Mouse (Mus musculus) lung, embryonic 15.5 days (tissue): ENCODE data around the gene Smoc1. TPM values are rescaled to one million over a fixed set of nuclear protein-coding genes. Genes with fewer than 3 reads are reported as not detected.
A peak's percentile ranks its signal among the peaks of the same experiment; 100 is the strongest.

Source experiments
- ATAC-seq: fragments of 200-750 bp; cut with Nextera tagmentation; 2 replicates; pipeline ENCODE4 v1.8.0; 2017; ENCODE audit warnings: moderate number of reproducible peaks, borderline replicate concordance; ENCODE audit not compliant: low FRiP score, low TSS enrichment; ENCODE audit errors: extremely low read depth
- H3K27ac ChIP-seq: fragments of 300-500 bp; sonication (generic); 2 replicates; pipeline ENCODE4 v1.5.1; 2015; ENCODE audit warnings: moderate library complexity, mild to moderate bottlenecking, inconsistent platforms
- H3K27me3 ChIP-seq: fragments of 300-500 bp; sonication (generic); 2 replicates; pipeline ENCODE4 v1.6.1; 2015; ENCODE audit warnings: inconsistent platforms
- H3K36me3 ChIP-seq: fragments of 300-500 bp; sonication (generic); 2 replicates; pipeline ENCODE4 v1.6.1; 2015; ENCODE audit warnings: inconsistent platforms
- H3K4me1 ChIP-seq: fragments of 300-500 bp; sonication (generic); 2 replicates; pipeline ENCODE4 v1.6.1; 2015; ENCODE audit warnings: inconsistent platforms
- H3K4me2 ChIP-seq: fragments of 300-500 bp; sonication (generic); 2 replicates; pipeline ENCODE4 v1.6.1; 2015; ENCODE audit warnings: inconsistent platforms, mild to moderate bottlenecking, moderate library complexity
- H3K4me3 ChIP-seq: fragments of 300-500 bp; sonication (generic); 2 replicates; pipeline ENCODE4 v1.5.1; 2015; ENCODE audit warnings: mild to moderate bottlenecking, inconsistent platforms
- H3K9ac ChIP-seq: fragments of 300-500 bp; sonication (generic); 2 replicates; pipeline ENCODE4 v1.6.1; 2015; ENCODE audit warnings: inconsistent platforms
- H3K9me3 ChIP-seq: fragments of 300-500 bp; sonication (generic); 2 replicates; pipeline ENCODE4 v1.6.1; 2016; ENCODE audit warnings: inconsistent platforms
- WGBS: fragments of 180-500 bp; shearing (Covaris S2); methylation state at CpG from one replicate; pipeline ENCODE4 v1.1.7; 2015; 5-methylcytosine and 5-hydroxymethylcytosine counted together
- polyA plus RNA-seq: library from polyadenylated mRNA; unstranded; fragments of >200 nt; fragmentation: Nextera tagmentation; extraction: Ambion mirVana; gene quantifications from 2 replicates; pipeline ENCODE4 v1.2.1, GENCODE M21; 2015

Gene Smoc1
- polyA plus RNA-seq, 1 experiment from 2014 or later, result 1.3 TPM

DNA sequence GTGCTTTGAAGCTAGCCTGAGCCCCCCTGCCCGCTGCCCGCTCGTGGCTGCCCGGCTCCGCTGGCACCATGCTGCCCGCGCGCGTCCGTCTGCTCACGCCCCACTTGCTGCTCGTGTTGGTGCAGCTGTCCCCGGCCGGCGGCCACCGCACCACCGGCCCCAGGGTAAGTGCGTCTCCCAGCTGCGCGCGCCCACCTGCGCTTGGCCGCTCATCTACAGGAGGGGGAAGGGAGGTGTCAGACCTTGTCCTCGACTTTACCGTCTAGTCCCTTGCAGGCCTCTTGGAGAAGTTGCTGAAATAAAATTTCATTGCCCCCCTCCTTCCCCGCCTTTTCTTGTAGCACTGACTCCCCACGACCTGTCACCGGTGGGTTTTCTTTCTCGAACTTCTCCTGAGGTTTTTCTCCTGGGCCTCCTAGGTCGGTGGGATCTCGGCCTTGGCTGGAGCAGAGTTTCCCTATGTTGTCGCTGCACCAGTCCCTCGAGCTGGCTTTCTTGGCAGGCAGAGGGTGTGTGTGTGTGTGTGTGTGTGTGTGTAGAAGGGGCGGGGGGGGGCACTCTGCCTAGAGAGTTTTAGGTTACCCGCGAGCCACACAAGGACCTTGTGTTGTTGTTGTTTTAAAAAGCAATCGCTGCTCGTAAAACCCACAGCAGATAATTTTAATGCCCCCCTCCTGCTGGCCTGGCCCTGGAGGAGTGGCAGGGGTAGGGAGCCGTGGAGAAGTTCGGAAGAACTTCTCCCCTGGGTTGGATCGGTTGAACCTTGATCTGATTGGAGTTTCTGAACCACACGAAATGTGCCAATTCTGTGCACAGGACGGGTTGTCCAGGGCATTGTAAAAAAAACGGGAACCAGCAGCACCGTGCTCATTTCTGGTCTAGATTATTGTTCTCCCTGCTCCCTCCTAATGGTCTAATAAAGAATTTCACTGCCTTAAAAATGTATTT is 661 bp downstream of the Smoc1 start:
- Histone ChIP-seq H3K36me3 (no peaks in the 10 kb centered on the region), H3K27ac (no peak overlapping the region), H3K4me1 (peaks cover 8% of the 10 kb centered on the region), H3K4me2 (peak overlapping the region; percentile 92), H3K27me3 (peaks cover 61% of the 10 kb centered on the region), H3K4me3 (peak overlapping the region; percentile 45), H3K9ac (peak overlapping the region; percentile 27; the same call in 1 of the 2 replicates), H3K9me3 (no peaks in the 10 kb centered on the region)
- 4% methylated on average over 41 of the region's 45 CpGs for WGBS
- ATAC-seq, result peak; percentile 46; the same call in 1 of the 2 replicates

DNA sequence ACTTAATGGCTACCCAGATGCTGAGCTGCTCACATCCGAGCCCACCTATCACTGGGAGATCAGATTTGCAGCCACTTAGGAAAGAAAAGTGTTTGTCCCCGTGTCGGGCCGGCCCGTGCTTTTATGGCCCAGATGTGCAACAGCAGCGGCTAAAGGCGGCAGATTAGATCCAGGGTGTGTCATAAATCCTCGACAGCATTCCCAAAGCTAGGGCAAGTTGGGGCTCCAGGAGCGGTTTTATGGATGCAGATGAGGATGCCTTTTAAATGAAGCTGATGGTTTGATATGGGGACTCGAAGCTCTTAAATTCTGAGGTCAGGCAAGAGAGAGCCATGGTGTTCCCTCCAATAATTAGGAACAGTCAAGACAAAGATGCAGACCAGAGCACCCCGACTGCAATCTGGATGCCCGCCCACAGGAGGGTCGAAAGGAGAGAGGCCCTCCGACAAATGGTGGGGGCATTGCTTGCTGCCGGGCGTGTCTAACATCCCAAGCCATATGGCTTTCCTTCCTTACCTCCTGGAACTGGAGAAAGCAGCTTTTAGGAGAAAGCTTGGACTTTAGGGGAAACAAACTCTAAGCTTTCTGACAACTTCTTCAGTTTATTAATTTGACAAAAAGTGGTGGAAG is 1.8 kb downstream of the Smoc1 start:
- peaks cover 8% of the 10 kb centered on the region for H3K4me1 ChIP-seq
- no peaks in the 10 kb centered on the region for H3K9me3 ChIP-seq
- 26% methylated on average over 16 of the region's 16 CpGs for WGBS
- H3K4me2 ChIP-seq, result no peak overlapping the region
- ATAC-seq, result no peak
- no peaks in the 10 kb centered on the region for H3K36me3 ChIP-seq
- H3K9ac ChIP-seq, result no peak overlapping the region
- no peak overlapping the region for H3K4me3 ChIP-seq
- peaks cover 61% of the 10 kb centered on the region for H3K27me3 ChIP-seq
- H3K27ac ChIP-seq, result no peak overlapping the region

DNA sequence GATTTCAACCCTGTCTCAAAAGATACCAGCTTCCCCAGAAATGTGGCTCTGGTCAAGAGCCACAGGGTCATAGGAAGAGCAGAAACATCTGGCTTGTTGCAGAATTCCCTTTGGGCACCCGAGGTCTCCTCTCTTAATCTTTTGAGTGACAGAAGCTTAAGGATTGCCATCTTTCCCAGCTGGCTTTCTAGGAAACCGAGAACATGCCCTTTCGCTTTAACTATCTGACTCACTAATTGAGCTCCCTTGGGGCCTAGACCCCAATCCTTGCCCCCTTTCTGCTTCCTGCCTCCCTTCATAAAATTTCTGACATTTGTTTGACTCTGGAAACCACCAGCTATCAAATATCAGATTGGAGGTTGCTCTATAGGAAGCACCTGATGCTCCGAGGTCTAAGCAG is 3.1 kb downstream of the Smoc1 start:
- Histone ChIP-seq H3K9me3 (no peaks in the 10 kb centered on the region), H3K36me3 (no peaks in the 10 kb centered on the region), H3K27me3 (peaks cover 55% of the 10 kb centered on the region), H3K4me1 (peaks cover 8% of the 10 kb centered on the region), H3K4me2 (no peak overlapping the region), H3K9ac (no peak overlapping the region), H3K27ac (no peak overlapping the region), H3K4me3 (no peak overlapping the region)
- 49% methylated on average over 4 of the region's 4 CpGs for WGBS
- ATAC-seq, result no peak

DNA sequence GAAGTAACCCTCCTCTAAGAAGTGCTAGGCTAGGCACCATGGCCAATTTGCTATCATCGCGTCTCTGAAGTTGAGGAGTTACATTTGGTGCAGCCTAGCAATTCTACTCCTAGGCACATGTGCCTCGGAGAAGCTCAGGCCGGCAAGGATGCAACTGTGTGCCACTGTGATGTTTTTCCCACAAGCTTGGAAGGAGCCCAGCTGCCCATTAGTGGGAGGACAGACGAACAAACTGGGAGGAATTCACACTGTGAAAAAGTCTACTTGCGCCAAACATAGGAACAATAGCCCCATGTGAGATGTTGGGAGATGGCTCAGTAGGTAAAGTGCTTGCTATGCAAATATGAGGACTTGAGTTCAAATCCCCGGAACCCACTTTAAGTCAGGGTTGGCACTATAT is 5.0 kb downstream of the Smoc1 start:
- H3K9me3 ChIP-seq, result no peaks in the 10 kb centered on the region
- H3K9ac ChIP-seq, result no peak overlapping the region
- peaks cover 36% of the 10 kb centered on the region for H3K27me3 ChIP-seq
- 70% methylated on average over 7 of the region's 7 CpGs for WGBS
- no peaks in the 10 kb centered on the region for H3K36me3 ChIP-seq
- peaks cover 7% of the 10 kb centered on the region for H3K4me1 ChIP-seq
- no peak for ATAC-seq
- no peak overlapping the region for H3K4me2 ChIP-seq
- no peak overlapping the region for H3K27ac ChIP-seq
- H3K4me3 ChIP-seq, result no peak overlapping the region

DNA sequence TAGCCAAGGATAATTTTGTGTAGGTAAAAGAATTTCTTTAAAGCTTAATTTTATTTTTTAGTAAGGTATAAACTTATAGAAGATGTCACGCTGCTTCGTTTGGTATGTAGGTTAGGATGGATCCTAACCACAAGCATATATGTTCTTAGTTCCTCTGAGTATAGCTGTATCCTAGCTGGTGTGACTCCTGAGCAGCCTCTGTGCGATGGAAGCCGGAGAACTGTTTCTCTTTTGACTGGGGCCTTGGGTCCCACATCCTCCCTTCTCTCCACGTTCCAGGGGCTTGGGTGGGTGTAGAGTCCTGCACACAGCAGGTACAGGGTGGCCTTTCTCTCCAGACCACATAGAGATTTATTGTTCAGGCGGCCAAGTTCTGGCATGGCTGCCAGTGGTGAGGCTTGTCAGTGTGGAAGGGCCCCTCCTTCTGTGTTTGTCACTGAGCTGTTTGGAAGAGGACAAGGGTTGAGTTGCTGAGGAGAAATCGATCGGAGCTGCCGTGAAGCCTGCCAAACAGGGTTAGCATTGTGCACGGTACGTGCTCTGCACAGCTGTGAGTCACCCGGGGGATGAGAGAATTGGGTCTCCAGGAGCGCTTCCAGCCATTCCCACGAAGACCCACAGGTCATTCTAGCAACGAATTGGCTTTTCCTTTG is 6.9 kb downstream of the Smoc1 start:
- Histone ChIP-seq H3K9ac (no peak overlapping the region), H3K27me3 (peaks cover 17% of the 10 kb centered on the region), H3K9me3 (no peaks in the 10 kb centered on the region), H3K27ac (no peak overlapping the region), H3K36me3 (no peaks in the 10 kb centered on the region), H3K4me3 (no peak overlapping the region), H3K4me2 (no peak overlapping the region), H3K4me1 (no peaks in the 10 kb centered on the region)
- 75% methylated on average over 15 of the region's 15 CpGs for WGBS
- no peak for ATAC-seq

DNA sequence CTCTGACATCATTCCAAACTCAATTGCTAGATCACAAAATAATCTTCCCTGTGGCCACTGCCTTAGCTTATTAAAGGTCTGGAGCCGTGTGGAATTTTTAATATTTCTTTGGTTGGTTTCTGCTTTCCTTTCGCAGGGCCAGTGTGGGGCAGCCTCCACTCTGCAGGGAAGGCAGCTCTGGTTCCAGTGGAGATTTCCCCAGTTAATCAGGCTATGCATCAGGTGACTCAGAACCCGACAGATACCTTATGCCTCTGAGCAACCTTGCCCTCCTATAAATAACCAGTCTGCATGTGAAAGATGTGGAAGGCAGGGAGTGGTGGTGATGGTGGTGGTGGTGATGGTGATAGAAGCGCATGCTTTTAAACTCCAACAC is 7.4 kb downstream of the Smoc1 start:
- Histone ChIP-seq H3K4me3 (no peak overlapping the region), H3K27me3 (peaks cover 14% of the 10 kb centered on the region), H3K9me3 (no peaks in the 10 kb centered on the region), H3K9ac (no peak overlapping the region), H3K36me3 (no peaks in the 10 kb centered on the region), H3K4me2 (no peak overlapping the region), H3K4me1 (no peaks in the 10 kb centered on the region), H3K27ac (no peak overlapping the region)
- 80% methylated on average over 4 of the region's 4 CpGs for WGBS
- ATAC-seq, result no peak

DNA sequence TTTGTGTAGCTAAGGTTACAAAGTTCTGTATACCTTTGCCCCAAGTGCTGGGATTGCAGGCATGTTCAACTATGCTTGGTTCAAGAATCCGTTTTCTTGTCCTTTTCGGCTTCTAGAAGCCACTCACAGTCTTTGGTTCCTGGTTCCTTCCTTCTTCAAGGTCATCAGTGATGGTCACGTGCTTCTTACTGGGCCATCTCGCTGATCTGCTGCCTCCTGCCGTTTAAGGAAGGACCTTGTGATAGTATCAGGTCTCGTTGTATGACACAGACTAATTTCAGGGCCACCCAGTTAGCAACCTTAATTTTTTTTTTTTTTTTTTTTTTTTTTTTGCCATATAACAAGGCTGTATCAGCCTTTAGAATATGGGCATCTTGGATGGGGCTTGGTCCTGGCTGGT is 9.2 kb downstream of the Smoc1 start:
- no peaks in the 10 kb centered on the region; the same call in 1 of the 2 replicates for H3K27me3 ChIP-seq
- H3K4me2 ChIP-seq, result no peak overlapping the region
- H3K4me1 ChIP-seq, result no peaks in the 10 kb centered on the region
- WGBS, result 82% methylated on average over 6 of the region's 6 CpGs
- no peak overlapping the region for H3K4me3 ChIP-seq
- H3K9ac ChIP-seq, result no peak overlapping the region
- H3K9me3 ChIP-seq, result no peaks in the 10 kb centered on the region
- H3K27ac ChIP-seq, result no peak overlapping the region
- no peaks in the 10 kb centered on the region for H3K36me3 ChIP-seq
- no peak for ATAC-seq

DNA sequence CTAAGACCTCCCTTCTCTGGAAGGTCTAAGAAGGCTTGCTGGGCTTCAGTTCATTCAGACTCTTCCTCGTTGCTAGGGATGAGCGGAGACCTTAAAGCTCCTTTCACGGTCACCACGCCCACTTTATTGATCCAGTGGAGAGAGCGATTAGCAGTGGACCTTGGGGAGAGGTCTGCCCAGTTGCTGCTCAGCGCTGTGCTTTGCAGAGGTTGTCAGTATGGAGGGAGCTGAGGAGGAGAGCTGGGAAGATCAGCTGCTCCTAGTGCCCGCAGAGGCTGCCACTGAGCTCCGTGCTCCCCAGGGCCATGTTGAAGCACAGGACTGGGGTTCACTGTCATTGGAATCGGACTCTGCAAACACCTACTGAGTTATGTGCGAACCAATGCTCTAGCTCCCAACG is 17.0 kb downstream of the Smoc1 start:
- Histone ChIP-seq H3K9ac (no peak overlapping the region), H3K4me1 (no peaks in the 10 kb centered on the region), H3K27me3 (no peaks in the 10 kb centered on the region), H3K4me2 (no peak overlapping the region), H3K36me3 (no peaks in the 10 kb centered on the region), H3K4me3 (no peak overlapping the region), H3K27ac (no peak overlapping the region), H3K9me3 (no peaks in the 10 kb centered on the region)
- no peak for ATAC-seq
- 82% methylated on average over 11 of the region's 11 CpGs for WGBS

DNA sequence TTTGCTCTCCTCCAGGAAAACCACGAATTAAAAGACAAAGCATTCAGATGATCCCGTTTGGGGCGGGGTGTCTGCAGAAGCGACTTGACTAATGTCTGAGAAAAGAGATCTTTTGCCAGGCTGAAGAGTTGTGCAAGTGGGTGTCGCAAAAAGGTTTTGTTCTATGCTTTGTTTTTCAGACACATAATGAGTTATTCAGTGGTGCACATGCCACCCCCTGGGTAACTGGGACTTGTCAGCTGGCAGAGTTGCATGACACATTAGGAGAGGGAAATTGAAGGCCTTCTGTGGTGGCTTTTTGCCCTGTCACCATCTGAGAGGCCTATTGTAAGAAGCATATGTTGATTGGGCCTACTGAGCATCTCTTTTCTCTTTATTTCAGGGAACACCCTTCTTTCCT is 20.3 kb downstream of the Smoc1 start:
- Histone ChIP-seq H3K36me3 (no peaks in the 10 kb centered on the region), H3K4me1 (no peaks in the 10 kb centered on the region), H3K9me3 (no peaks in the 10 kb centered on the region), H3K27me3 (no peaks in the 10 kb centered on the region), H3K9ac (no peak overlapping the region), H3K27ac (no peak overlapping the region), H3K4me2 (no peak overlapping the region), H3K4me3 (no peak overlapping the region)
- WGBS, result 79% methylated on average over 5 of the region's 5 CpGs
- no peak for ATAC-seq

DNA sequence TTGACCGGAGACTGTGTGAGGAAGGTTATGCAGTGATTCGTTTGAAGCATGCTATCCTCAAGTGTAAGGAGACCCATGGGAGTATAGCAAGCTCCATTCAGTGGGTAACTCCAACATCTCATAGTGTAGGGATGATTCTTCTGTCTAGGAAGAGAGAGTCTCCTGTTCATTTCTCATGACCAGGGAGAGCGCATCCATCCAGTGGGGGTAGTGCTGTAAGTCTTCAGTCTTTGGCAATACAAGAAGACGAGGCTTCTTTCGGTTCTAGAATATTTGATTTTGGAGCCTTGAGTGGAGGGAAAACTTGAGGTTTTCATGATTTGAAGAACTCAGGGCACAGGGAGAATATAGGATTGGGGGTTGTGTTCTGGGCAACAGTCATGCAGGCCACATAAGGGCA is 23.1 kb downstream of the Smoc1 start:
- no peaks in the 10 kb centered on the region for H3K9me3 ChIP-seq
- no peak overlapping the region for H3K4me3 ChIP-seq
- H3K36me3 ChIP-seq, result no peaks in the 10 kb centered on the region
- H3K4me2 ChIP-seq, result no peak overlapping the region
- 93% methylated on average over 5 of the region's 5 CpGs for WGBS
- no peaks in the 10 kb centered on the region for H3K27me3 ChIP-seq
- H3K4me1 ChIP-seq, result no peaks in the 10 kb centered on the region
- no peak overlapping the region for H3K9ac ChIP-seq
- ATAC-seq, result no peak
- H3K27ac ChIP-seq, result no peak overlapping the region

DNA sequence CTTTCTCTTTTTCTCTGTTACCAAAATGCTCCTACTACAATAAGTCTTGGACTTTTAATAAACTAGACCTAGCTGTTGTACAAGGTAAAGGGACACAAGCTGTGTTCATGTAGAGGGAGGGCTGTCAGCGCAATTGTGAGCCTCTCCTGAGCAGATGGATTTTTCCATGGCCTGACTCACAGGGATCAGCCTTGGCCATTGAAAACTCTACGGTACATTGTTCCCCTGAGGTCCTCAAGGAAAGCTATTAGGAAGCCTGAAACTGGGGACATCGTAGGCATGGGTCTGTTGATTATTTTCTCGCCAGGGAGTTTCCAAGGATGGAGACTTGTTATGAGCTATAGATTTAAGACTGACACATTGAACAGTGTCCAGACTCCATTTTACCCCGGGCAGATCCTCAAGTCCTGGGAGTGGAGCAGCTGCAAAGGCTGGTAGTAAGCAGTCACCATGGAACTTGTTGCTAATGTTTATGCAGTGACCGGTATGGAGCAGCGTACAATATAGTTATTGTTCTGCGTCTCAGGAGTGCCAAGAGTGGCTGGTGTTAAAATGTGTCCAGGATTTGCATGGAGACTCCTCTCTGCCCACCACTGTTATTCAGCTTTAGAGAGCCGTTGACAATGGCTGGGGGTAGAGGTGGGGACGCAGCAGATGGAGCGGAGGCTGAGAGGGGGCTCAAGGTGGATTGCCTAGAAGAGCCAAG is 28.5 kb downstream of the Smoc1 start:
- WGBS, result 72% methylated on average over 11 of the region's 11 CpGs
- no peak for ATAC-seq

More for the DNA sequence above, 28.5 kb downstream of the Smoc1 start:
- Histone ChIP-seq H3K4me3 (no peak overlapping the region), H3K9me3 (no peaks in the 10 kb centered on the region), H3K4me2 (no peak overlapping the region), H3K4me1 (no peaks in the 10 kb centered on the region), H3K36me3 (no peaks in the 10 kb centered on the region), H3K27me3 (no peaks in the 10 kb centered on the region), H3K9ac (no peak overlapping the region), H3K27ac (no peak overlapping the region)
